Mouse (Mus musculus): ENCODE results near the gene Zfp688.
"Not testable (repeated sequence)": the region's sequence is repeated elsewhere in the genome, so short reads cannot be mapped to it uniquely, and the experiment has no call there.

The Zfp688 gene

GRCm38 (mm10) chr7:127421388-127422191 is at the start of gene Zfp688:
Gene Zfp688 (minus strand): TSS chr7:127422068.
- peak; percentile 93 to 95 for DNase-seq (ENCODE audit: low spot score in 2 of 2)

GRCm38 (mm10) chr7:127471646-127472010 is 49.8 kb upstream of the Zfp688 start:
- peak; percentile 49 to 56 for DNase-seq (ENCODE audit: low spot score in 2 of 2)

GRCm38 (mm10) chr7:127470743-127471645 is 49.1 kb upstream of the Zfp688 start:
- peak; percentile 84 to 88 for DNase-seq (ENCODE audit: low spot score in 2 of 2)

- DNase-seq (ENCODE audit: low spot score in 2 of 2), result no peak
Measured at GRCm38 (mm10) chr7:127470011-127470715, 48.3 kb upstream of the Zfp688 start.

GRCm38 (mm10) chr7:127466606-127467005 is 44.7 kb upstream of the Zfp688 start:
- DNase-seq (ENCODE audit: low spot score in 2 of 2), result no peak

GRCm38 (mm10) chr7:127465670-127466069 is 43.8 kb upstream of the Zfp688 start:
- DNase-seq (ENCODE audit: low spot score in 2 of 2), result not testable (repeated sequence)

GRCm38 (mm10) chr7:127465191-127465590 is 43.3 kb upstream of the Zfp688 start:
- DNase-seq (ENCODE audit: low spot score in 2 of 2), result no peak

GRCm38 (mm10) chr7:127459311-127459710 is 37.4 kb upstream of the Zfp688 start, which contains the start of gene Prr14:
Gene Prr14 (plus strand): TSS chr7:127459611.
- DNase-seq (ENCODE audit: low spot score in 2 of 2), result not testable (repeated sequence)

- not testable (repeated sequence) for DNase-seq (ENCODE audit: low spot score in 2 of 2)
Measured at GRCm38 (mm10) chr7:127458371-127459122, 36.7 kb upstream of the Zfp688 start.

GRCm38 (mm10) chr7:127454905-127455304 is 33.0 kb upstream of the Zfp688 start:
- no peak for DNase-seq (ENCODE audit: low spot score in 2 of 2)

GRCm38 (mm10) chr7:127453056-127453455 is 31.2 kb upstream of the Zfp688 start:
- DNase-seq (ENCODE audit: low spot score in 2 of 2), result no peak

GRCm38 (mm10) chr7:127449966-127450365 is 28.1 kb upstream of the Zfp688 start:
- DNase-seq (ENCODE audit: low spot score in 2 of 2), result no peak

- peak; percentile 89 to 92 for DNase-seq (ENCODE audit: low spot score in 2 of 2)
Measured at GRCm38 (mm10) chr7:127448521-127449300, 26.8 kb upstream of the Zfp688 start, which contains the start of gene Zfp689. Gene Zfp689 (minus strand): TSS chr7:127449158.

GRCm38 (mm10) chr7:127443976-127444375 is 22.1 kb upstream of the Zfp688 start:
- DNase-seq (ENCODE audit: low spot score in 2 of 2), result no peak

GRCm38 (mm10) chr7:127437724-127438123 is 15.9 kb upstream of the Zfp688 start:
- peak in 1 of 2 experiments; percentile 22 for DNase-seq (ENCODE audit: low spot score in 2 of 2)

- no peak for DNase-seq (ENCODE audit: low spot score in 2 of 2)
Measured at GRCm38 (mm10) chr7:127435206-127435605, 13.3 kb upstream of the Zfp688 start.

GRCm38 (mm10) chr7:127426354-127426753 is 4.5 kb upstream of the Zfp688 start:
- DNase-seq (ENCODE audit: low spot score in 2 of 2), result no peak

GRCm38 (mm10) chr7:127425911-127426310 is 4.0 kb upstream of the Zfp688 start:
- DNase-seq (ENCODE audit: low spot score in 2 of 2), result no peak

GRCm38 (mm10) chr7:127425291-127425690 is 3.4 kb upstream of the Zfp688 start:
- no peak for DNase-seq (ENCODE audit: low spot score in 2 of 2)

GRCm38 (mm10) chr7:127422247-127422646 is 379 bp upstream of the Zfp688 start:
- DNase-seq (ENCODE audit: low spot score in 2 of 2), result no peak
